Mouse (Mus musculus) embryonic facial prominence, embryonic 14.5 days (tissue): ENCODE results near the gene Tspear. TPM values are rescaled to one million over a fixed set of nuclear protein-coding genes. Genes with fewer than 3 reads are reported as not detected.

Source experiments
- ATAC-seq: fragments of 200-750 bp; cut with Nextera tagmentation; 2 replicates; pipeline ENCODE4 v1.8.0; 2017; ENCODE audit warnings: low read depth, moderate number of reproducible peaks, moderate TSS enrichment
- DNase-seq: peaks from one replicate; pipeline ENCODE4 v3.0.0-alpha.2; 2015; ENCODE audit warnings: low spot score
- H3K27ac ChIP-seq: fragments of 300-500 bp; sonication (generic); replicated peaks from 2 replicates; pipeline ENCODE4 v1.5.1; 2014; ENCODE audit warnings: low read depth, mild to moderate bottlenecking, low read length, moderate library complexity
- H3K27me3 ChIP-seq: fragments of 300-500 bp; sonication (generic); replicated peaks from 2 replicates; pipeline ENCODE4 v1.6.1; 2014; ENCODE audit warnings: low read length; ENCODE audit not compliant: control insufficient read depth, insufficient read depth
- H3K36me3 ChIP-seq: fragments of 300-500 bp; sonication (generic); 2 replicates; pipeline ENCODE4 v1.6.1; 2014; ENCODE audit warnings: low read length, mixed read lengths; ENCODE audit not compliant: control insufficient read depth, insufficient read depth
- H3K4me1 ChIP-seq: fragments of 300-500 bp; sonication (generic); 2 replicates; pipeline ENCODE4 v1.6.1; 2014; ENCODE audit warnings: antibody characterized with exemption, low read length; ENCODE audit not compliant: control insufficient read depth, insufficient read depth
- H3K4me2 ChIP-seq: fragments of 300-500 bp; sonication (generic); 2 replicates; pipeline ENCODE4 v1.6.1; 2014; ENCODE audit warnings: low read depth, mild to moderate bottlenecking, low read length, moderate library complexity, mixed read lengths
- H3K4me3 ChIP-seq: fragments of 300-500 bp; sonication (generic); 2 replicates; pipeline ENCODE4 v1.5.1; 2014; ENCODE audit warnings: low read depth, mild to moderate bottlenecking, low read length
- H3K9ac ChIP-seq: fragments of 300-500 bp; sonication (generic); 2 replicates; pipeline ENCODE4 v1.6.1; 2014; ENCODE audit warnings: low read depth, mild to moderate bottlenecking, low read length, moderate library complexity, mixed read lengths
- H3K9me3 ChIP-seq: fragments of 300-500 bp; sonication (generic); 2 replicates; pipeline ENCODE4 v1.6.1; 2016; ENCODE audit warnings: low read length; ENCODE audit not compliant: control insufficient read depth
- WGBS: fragments of 180-500 bp; shearing (Covaris S2); extraction: QIAGEN DNeasy Blood & Tissue Kit; methylation state at CpG from one replicate; pipeline ENCODE4 v1.1.7; 2014; 5-methylcytosine and 5-hydroxymethylcytosine counted together
- polyA plus RNA-seq: library from polyadenylated mRNA; unstranded; fragments of >200 nt; fragmentation: Nextera tagmentation; extraction: Ambion mirVana; gene quantifications from 2 replicates; pipeline ENCODE4 v1.2.1, GENCODE M21; 2014

The Tspear gene
- 1.0 and 1.3 TPM in 2 replicates for polyA plus RNA-seq

DNA sequence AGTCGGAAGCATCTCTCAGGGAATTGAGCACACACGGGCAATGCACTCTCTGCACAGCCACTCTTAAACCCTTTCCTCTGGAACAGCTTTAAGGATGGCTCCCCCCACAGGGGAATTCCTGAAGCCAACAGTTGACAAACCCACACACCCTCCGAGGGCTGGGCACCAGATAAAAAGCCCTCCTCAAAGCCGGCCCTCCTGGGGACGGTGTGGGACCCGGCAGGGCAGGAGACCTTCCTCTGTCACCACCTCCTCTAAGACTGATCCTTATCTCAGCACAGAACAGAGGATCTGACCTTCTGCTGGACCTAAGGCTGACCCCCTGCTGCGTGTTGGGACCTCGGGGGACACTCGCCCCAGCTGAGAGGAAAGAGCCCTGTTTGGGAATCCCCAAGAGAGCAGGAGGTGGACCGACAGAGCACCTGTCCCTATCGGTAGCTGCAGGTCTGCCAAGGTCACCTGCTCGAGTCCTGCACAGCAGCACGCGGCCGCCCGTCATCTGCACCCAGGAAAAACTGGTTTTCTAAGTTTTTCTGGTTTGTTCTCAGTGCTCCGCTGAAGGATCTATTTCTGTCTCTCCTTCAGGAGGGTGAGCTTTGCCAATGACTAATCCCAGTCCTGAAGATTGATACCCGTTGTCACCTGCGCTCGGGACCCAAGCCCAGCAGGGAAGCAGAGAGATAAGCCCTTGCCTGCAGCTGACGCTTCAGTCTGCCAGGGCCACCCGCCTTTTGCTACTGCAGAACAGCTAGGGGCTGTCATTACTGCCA, at the start of gene Tspear:
TSS of gene Tspear (plus strand) at position 675 of the 770 bp plus-strand sequence.
- H3K9ac ChIP-seq: no peak within 1 kb of the TSS
- peak; percentile 65 for DNase-seq
- peak within 1 kb of the TSS; percentile 29 for H3K4me2 ChIP-seq
- WGBS: 9% methylated on average over 21 of the region's 22 CpGs
- H3K27me3 ChIP-seq: peaks cover 31% of the 10 kb centered on the region
- H3K4me3 ChIP-seq: peak within 1 kb of the TSS; percentile 5; the same call in 1 of the 2 replicates
- no peak within 1 kb of the TSS for H3K27ac ChIP-seq
- H3K36me3 ChIP-seq: no peaks in the 10 kb centered on the region
- no peaks in the 10 kb centered on the region for H3K4me1 ChIP-seq
- no peaks in the 10 kb centered on the region for H3K9me3 ChIP-seq
- peak; percentile 42; the same call in 1 of the 2 replicates for ATAC-seq

DNA sequence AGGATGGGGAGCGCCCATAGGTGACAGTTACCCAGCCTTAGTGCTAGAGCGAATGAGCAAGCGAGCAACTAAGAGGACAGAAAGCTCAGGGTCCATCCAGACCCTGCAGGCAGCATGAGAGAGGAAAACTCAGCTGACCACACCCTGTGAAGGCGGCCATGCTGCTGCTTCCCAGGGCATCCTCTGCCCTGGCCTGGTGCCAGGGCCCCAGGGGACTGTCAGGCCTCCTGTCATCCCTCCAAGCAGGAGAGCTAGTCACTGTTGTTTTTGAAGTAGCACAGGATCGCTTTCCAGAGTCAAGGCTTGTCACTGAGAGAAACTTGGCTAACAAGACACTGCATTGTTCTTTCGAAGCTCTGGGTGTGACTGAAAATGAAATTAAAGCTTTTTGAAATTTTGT, 47.4 kb upstream of the Tspear start:
- Histone ChIP-seq H3K9ac (no peak overlapping the region), H3K36me3 (peaks cover 60% of the 10 kb centered on the region), H3K27me3 (no peaks in the 10 kb centered on the region), H3K4me1 (no peaks in the 10 kb centered on the region), H3K4me2 (no peak overlapping the region), H3K9me3 (no peaks in the 10 kb centered on the region), H3K27ac (no peak overlapping the region), H3K4me3 (no peak overlapping the region)
- DNase-seq (peak; percentile 45), ATAC-seq (no peak)
- 79% methylated on average over 6 of the region's 6 CpGs for WGBS

DNA sequence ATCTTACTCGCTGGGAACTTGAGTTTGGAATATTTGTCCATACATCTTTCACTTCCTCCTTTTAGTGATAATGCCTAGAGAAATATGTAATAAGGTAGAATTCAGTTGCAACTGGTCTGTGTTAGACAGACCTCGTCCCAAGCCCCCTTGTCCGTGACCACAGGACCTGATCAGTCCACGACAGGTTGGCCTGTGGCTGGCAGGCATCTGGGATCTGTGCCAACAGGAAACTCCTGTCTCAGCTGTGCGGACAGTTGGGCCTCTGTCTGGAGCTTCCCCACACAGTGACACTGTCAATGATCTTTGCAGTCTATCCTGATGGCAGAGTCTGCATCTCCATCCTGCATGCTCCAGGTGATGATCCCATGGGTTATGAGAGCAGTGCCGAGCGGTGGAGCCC, 43.2 kb upstream of the Tspear start:
- Histone ChIP-seq H3K27me3 (no peaks in the 10 kb centered on the region), H3K36me3 (peaks cover 63% of the 10 kb centered on the region), H3K9ac (no peak overlapping the region), H3K4me3 (no peak overlapping the region), H3K27ac (no peak overlapping the region), H3K4me2 (no peak overlapping the region), H3K4me1 (no peaks in the 10 kb centered on the region), H3K9me3 (no peaks in the 10 kb centered on the region)
- WGBS: 75% methylated on average over 7 of the region's 7 CpGs
- ATAC-seq (no peak), DNase-seq (no peak)

DNA sequence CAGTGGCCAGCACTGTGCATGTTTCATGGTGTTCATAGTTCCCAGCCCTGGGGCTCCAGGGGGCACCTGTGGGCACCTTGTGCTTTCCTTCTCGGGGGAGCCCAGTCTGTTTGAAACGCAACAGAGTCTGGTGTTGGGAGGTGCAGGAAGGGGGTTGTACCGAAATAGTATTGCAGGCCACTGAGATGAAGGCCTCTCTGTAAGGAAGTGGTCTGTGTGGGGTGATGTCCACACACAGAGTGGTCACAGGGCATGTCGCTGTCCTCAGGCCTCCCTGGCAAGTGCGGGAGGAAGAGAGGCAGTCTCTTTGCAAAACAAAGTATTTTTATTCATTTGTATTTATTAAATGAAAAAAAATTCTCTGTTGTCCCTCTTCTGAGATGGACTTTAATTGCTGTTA, 40.8 kb upstream of the Tspear start:
- Histone ChIP-seq H3K9me3 (no peaks in the 10 kb centered on the region), H3K4me1 (peaks cover 3% of the 10 kb centered on the region; the same call in 1 of the 2 replicates), H3K27ac (no peak overlapping the region), H3K9ac (no peak overlapping the region), H3K4me2 (no peak overlapping the region), H3K36me3 (peaks cover 56% of the 10 kb centered on the region), H3K4me3 (no peak overlapping the region), H3K27me3 (no peaks in the 10 kb centered on the region)
- no peak for ATAC-seq
- DNase-seq: no peak
- 88% methylated on average over 5 of the region's 5 CpGs for WGBS

DNA sequence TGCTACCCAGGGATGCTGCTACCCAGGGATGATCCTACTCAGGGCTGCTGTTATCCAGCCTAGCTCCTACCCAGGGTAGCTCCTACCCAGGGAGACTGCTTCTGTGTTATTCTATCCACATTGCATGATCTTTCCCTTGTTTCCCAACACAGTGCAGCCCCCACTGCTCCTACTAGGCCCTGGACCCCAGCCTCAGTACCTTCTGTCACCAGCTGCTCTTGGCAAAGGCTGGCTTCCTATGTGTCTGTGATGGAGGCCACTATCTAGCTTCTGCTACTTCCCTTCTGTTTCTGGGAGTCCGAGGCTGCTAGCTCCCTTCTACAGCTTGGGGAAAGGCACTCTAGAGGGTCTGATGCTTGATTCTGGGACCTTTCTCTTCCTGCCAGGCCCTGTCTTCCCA, 38.9 kb upstream of the Tspear start:
- Histone ChIP-seq H3K27ac (no peak overlapping the region), H3K4me1 (peaks cover 3% of the 10 kb centered on the region; the same call in 1 of the 2 replicates), H3K36me3 (peaks cover 41% of the 10 kb centered on the region), H3K9ac (no peak overlapping the region), H3K27me3 (no peaks in the 10 kb centered on the region), H3K9me3 (no peaks in the 10 kb centered on the region), H3K4me3 (no peak overlapping the region), H3K4me2 (no peak overlapping the region)
- 72% methylated on average over 1 of the region's 1 CpGs for WGBS
- DNase-seq (no peak), ATAC-seq (no peak)

DNA sequence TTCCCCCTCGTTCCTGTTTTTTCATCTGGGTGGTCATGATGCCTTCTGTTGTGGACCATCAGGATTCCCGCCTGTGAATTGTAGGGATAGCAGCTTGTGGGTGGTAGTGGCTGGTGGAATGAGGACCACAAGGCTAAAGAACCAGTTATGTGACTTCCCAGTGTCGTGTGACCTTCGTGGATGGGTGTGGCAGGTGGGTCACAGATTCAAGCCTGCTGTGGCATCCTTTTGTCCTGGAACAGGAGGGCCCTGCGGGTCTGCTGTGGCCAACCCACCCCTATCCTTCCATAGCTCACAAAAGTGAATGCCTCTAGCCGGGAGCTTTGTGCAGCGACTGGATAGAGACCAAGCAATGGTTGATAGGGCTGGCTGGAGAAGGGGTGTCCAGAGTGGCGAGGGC, 38.5 kb upstream of the Tspear start:
- Histone ChIP-seq H3K36me3 (peaks cover 37% of the 10 kb centered on the region), H3K27me3 (no peaks in the 10 kb centered on the region), H3K4me1 (peaks cover 3% of the 10 kb centered on the region; the same call in 1 of the 2 replicates), H3K27ac (no peak overlapping the region), H3K4me3 (no peak overlapping the region), H3K9ac (no peak overlapping the region), H3K9me3 (no peaks in the 10 kb centered on the region), H3K4me2 (no peak overlapping the region)
- no peak for ATAC-seq
- WGBS: 84% methylated on average over 7 of the region's 8 CpGs
- no peak for DNase-seq

DNA sequence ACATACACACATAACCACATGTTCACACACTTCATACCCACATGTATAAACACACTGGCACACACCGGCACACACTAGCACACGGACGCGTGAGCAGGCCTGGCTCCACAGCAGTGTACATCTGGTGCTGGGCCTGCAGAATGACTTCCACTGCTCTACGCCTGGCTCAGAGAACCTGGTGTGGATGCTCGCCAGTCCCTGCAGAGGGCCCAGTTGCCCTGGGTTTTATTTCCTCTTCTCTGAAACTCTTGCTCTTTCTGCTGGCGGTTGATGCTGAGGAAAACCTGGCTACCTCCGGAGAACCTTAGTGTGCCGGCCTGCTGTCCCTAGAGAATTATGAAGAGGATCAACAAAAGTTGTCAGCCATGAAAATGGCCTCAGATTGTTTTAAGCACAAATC, 34.3 kb upstream of the Tspear start:
- Histone ChIP-seq H3K9ac (no peak overlapping the region), H3K27me3 (no peaks in the 10 kb centered on the region), H3K4me3 (no peak overlapping the region), H3K9me3 (no peaks in the 10 kb centered on the region), H3K27ac (no peak overlapping the region), H3K36me3 (no peaks in the 10 kb centered on the region; the same call in 1 of the 2 replicates), H3K4me1 (peaks cover 3% of the 10 kb centered on the region; the same call in 1 of the 2 replicates), H3K4me2 (no peak overlapping the region)
- DNase-seq (no peak), ATAC-seq (no peak)
- 79% methylated on average over 9 of the region's 9 CpGs for WGBS

DNA sequence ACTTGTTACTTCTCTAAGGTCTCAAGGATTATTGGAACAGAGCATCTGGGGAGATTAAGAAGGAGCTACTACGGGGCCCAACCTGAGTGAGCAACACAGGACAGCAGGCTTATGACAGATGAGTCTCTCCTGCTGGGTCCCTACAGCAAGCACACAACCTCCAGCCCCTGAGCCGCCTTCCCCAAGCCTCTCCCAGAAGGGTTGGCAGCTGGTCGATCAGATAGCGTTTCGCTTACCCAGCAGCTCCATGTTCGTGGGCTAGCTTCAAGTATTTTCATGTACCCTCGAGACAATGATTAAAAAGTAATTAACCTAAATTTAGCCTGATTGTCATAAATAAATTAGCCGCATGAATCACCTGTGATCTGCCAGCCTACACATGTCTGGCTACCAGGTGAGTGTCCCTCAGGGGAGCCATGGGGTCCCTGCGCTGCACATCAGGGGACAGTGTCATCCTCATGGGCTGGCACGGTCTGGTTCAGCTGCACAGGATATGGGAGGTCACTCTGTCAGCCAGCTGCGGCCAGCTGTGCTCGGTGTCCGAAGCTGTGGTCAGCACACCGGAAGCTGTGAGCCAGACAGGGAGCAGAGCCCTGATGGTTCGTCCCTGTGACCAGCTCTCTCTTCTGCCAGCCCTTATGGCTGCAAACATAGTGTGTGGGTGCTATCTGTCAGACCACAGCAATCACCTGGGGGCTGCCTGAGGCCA, 27.9 kb upstream of the Tspear start:
- no peak for ATAC-seq
- DNase-seq: no peak
- WGBS: 61% methylated on average over 15 of the region's 15 CpGs
- Histone ChIP-seq H3K27ac (no peak overlapping the region), H3K27me3 (no peaks in the 10 kb centered on the region), H3K9ac (no peak overlapping the region), H3K4me2 (no peak overlapping the region), H3K36me3 (no peaks in the 10 kb centered on the region), H3K9me3 (no peaks in the 10 kb centered on the region), H3K4me1 (no peaks in the 10 kb centered on the region), H3K4me3 (no peak overlapping the region)
